Mouse (Mus musculus) heart, embryonic 14.5 days (tissue): ENCODE data around the gene Ctnnbip1. TPM values are rescaled to one million over a fixed set of nuclear protein-coding genes. Genes with fewer than 3 reads are reported as not detected.
A peak's percentile ranks its signal among the peaks of the same experiment; 100 is the strongest.

Experiments used
- ATAC-seq: fragments of 200-750 bp; cut with Nextera tagmentation; 2 replicates; pipeline ENCODE4 v1.8.0; 2017; ENCODE audit warnings: low read depth, moderate TSS enrichment; ENCODE audit not compliant: insufficient number of reproducible peaks, insufficient read depth, low FRiP score
- H3K27ac ChIP-seq, 2 experiments: fragments of 200-500 bp in 1 of 2; fragments of 300-500 bp in 1 of 2; sonication (generic) in 1 of 2; replicated peaks in 1 of 2; 2 replicates each; pipeline ENCODE4 v1.5.1; 2012 to 2014; ENCODE audit warnings: low read depth in 2 of 2, low read length in 2 of 2, control low read depth in 1 of 2, mild to moderate bottlenecking in 1 of 2, mixed read lengths in 1 of 2; ENCODE audit not compliant: control insufficient read depth in 1 of 2, insufficient read depth in 1 of 2
- H3K27me3 ChIP-seq: fragments of 300-500 bp; sonication (generic); 2 replicates; pipeline ENCODE4 v1.6.1; 2014; ENCODE audit warnings: mild to moderate bottlenecking, low read length, control low read depth; ENCODE audit not compliant: control insufficient read depth, insufficient read depth
- H3K36me3 ChIP-seq: fragments of 300-500 bp; sonication (generic); 2 replicates; pipeline ENCODE4 v1.6.1; 2014; ENCODE audit warnings: mild to moderate bottlenecking, control low read depth, low read length, mixed read lengths; ENCODE audit not compliant: control insufficient read depth, insufficient read depth
- H3K4me1 ChIP-seq, 2 experiments: fragments of 200-500 bp in 1 of 2; fragments of 300-500 bp in 1 of 2; sonication (generic) in 1 of 2; 2 replicates each; pipeline ENCODE4 v1.6.1; 2012 to 2014; ENCODE audit warnings: low read length in 2 of 2, control low read depth in 1 of 2, mixed read lengths in 1 of 2; ENCODE audit not compliant: control insufficient read depth in 2 of 2, insufficient read depth in 2 of 2
- H3K4me2 ChIP-seq: fragments of 300-500 bp; sonication (generic); 2 replicates; pipeline ENCODE4 v1.6.1; 2014; ENCODE audit warnings: mild to moderate bottlenecking, low read length
- H3K4me3 ChIP-seq, 2 experiments: fragments of 200-500 bp in 1 of 2; fragments of 300-500 bp in 1 of 2; sonication (generic) in 1 of 2; 2 replicates each; pipeline ENCODE4 v1.5.1; 2012 to 2014; ENCODE audit warnings: low read length in 2 of 2, mild to moderate bottlenecking in 2 of 2, control low read depth in 1 of 2, low read depth in 1 of 2, moderate library complexity in 1 of 2; ENCODE audit not compliant: control insufficient read depth in 1 of 2, insufficient read depth in 1 of 2
- H3K9ac ChIP-seq: fragments of 300-500 bp; sonication (generic); 2 replicates; pipeline ENCODE4 v1.6.1; 2014; ENCODE audit warnings: mild to moderate bottlenecking, low read length
- H3K9me3 ChIP-seq: fragments of 300-500 bp; sonication (generic); 2 replicates; pipeline ENCODE4 v1.6.1; 2016; ENCODE audit warnings: low read length, control low read depth; ENCODE audit not compliant: control insufficient read depth
- WGBS: fragments of 180-500 bp; shearing (Covaris S2); extraction: QIAGEN DNeasy Blood & Tissue Kit; methylation state at CpG from one replicate; pipeline ENCODE4 v1.1.7; 2014; 5-methylcytosine and 5-hydroxymethylcytosine counted together
- polyA plus RNA-seq: library from polyadenylated mRNA; unstranded; fragments of >200 nt; fragmentation: Nextera tagmentation; extraction: Ambion mirVana; gene quantifications from 2 replicates; pipeline ENCODE4 v1.2.1, GENCODE M21; 2014

Gene Ctnnbip1
- polyA plus RNA-seq, 1 experiment from 2014 or later = 43.1 TPM

GRCm38 (mm10) chr4:149539441-149539840, 21.4 kb downstream of the Ctnnbip1 start:
- peak; percentile 83 for ATAC-seq
- no peaks in the 10 kb centered on the region for H3K36me3 ChIP-seq
- H3K4me3 ChIP-seq = no peak overlapping the region
- H3K4me1 ChIP-seq = peaks cover 16 to 35% of the 10 kb centered on the region in 2 experiments
- H3K27ac ChIP-seq = peak overlapping the region; percentile 73 to 90
- H3K9ac ChIP-seq = no peak overlapping the region; the same call in 1 of the 2 replicates
- 23% methylated on average over 8 of the region's 8 CpGs for WGBS
- peak overlapping the region; percentile 21 for H3K4me2 ChIP-seq
- H3K9me3 ChIP-seq = no peaks in the 10 kb centered on the region
- no peaks in the 10 kb centered on the region for H3K27me3 ChIP-seq

DNA sequence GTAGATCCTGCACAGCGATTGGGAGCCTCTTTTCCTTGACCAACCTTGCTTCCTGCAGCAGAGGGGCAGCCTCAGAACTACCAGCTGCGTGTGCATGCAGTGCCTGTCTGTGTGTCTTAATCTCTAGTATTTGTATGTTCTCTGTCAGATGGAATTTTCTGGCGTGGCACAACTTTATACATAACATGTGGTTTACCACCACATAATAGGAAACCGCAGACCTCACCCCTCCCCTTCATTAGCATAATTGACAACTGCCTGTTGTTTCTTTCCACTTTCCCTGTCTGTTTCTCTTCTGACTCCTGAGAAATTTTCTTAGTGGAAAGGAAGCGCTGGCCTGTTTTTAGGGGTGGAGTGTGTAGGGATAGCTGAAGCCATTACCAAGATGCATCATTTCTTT, 23.9 kb downstream of the Ctnnbip1 start:
- 0 out of 2 replicates have a peak overlapping the region, but pooled peaks have one; percentile 21 for H3K9ac ChIP-seq

GRCm38 (mm10) chr4:149542431-149542830, 24.4 kb downstream of the Ctnnbip1 start:
- no peak overlapping the region for H3K4me3 ChIP-seq
- H3K27ac ChIP-seq = no peak overlapping the region
- no peak overlapping the region for H3K9ac ChIP-seq
- H3K36me3 ChIP-seq = peaks cover 17% of the 10 kb centered on the region
- no peak overlapping the region for H3K4me2 ChIP-seq
- no peaks in the 10 kb centered on the region for H3K27me3 ChIP-seq
- no peak for ATAC-seq
- H3K9me3 ChIP-seq = no peaks in the 10 kb centered on the region
- 81% methylated on average over 12 of the region's 12 CpGs for WGBS
- peaks cover 16 to 35% of the 10 kb centered on the region in 2 experiments for H3K4me1 ChIP-seq

More for the DNA sequence above, 23.9 kb downstream of the Ctnnbip1 start:
- H3K4me1 ChIP-seq = peaks cover 16 to 35% of the 10 kb centered on the region in 2 experiments
- no peak overlapping the region for H3K4me3 ChIP-seq
- no peak overlapping the region for H3K4me2 ChIP-seq
- no peak overlapping the region for H3K27ac ChIP-seq
- no peaks in the 10 kb centered on the region for H3K9me3 ChIP-seq
- ATAC-seq = no peak
- H3K27me3 ChIP-seq = no peaks in the 10 kb centered on the region
- WGBS = 49% methylated on average over 5 of the region's 5 CpGs
- peaks cover 16% of the 10 kb centered on the region for H3K36me3 ChIP-seq

DNA sequence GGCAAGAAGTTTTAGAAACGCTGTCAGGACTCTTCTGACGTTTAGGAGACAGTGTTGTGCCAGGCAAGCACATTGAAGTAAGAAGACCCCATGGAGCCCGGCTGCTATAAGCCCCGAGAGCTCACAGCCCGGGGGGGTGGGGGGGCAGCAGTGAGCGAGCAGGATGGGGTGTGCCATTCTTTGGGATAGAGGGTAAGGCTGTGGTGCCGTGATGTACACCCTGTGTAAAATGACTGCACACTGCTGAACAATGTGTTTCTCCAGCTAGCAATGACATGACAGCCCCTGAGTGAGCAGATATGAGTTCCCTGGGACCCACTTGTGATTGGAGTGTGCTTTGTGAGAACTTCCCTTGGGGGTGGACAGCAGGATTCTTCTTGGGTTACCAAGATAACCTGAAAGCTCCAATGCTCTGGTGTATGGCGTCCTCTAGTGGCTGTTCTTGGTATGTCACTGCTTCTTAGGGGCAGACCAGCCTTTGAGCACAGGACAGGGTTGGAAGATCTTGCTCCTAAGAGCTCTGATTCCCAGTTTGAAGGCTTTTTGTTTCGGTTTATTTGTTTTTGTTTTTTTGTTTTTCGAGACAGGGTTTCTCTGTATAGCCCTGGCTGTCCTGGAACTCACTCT, 25.0 kb downstream of the Ctnnbip1 start:
- Histone ChIP-seq H3K4me2 (no peak overlapping the region), H3K4me1 (peaks cover 16 to 32% of the 10 kb centered on the region in 2 experiments), H3K27ac (no peak overlapping the region), H3K4me3 (no peak overlapping the region), H3K36me3 (peaks cover 18% of the 10 kb centered on the region), H3K9me3 (no peaks in the 10 kb centered on the region), H3K9ac (no peak overlapping the region), H3K27me3 (no peaks in the 10 kb centered on the region)
- ATAC-seq = no peak
- 42% methylated on average over 10 of the region's 10 CpGs for WGBS

DNA sequence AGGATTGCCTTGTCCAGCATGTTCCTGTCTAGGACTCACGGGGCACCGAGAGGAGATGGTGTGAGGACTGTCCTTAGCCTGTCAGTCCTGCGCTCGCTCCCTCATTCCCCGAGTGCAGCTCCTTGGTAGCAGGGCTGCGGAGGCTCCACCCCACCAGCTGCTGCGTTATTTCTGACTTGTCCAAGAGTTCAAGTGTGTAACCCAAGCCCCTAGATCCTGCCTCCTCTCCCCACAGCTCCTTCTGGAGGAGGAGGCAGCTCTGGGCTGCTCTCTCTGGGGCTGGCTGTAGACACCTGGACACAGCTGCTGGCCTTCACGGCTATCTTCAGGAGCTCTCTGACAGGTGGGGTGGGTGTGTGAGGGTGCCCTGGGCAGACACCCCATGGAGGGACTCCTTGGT, 26.9 kb downstream of the Ctnnbip1 start:
- H3K9ac ChIP-seq = 0 out of 2 replicates have a peak overlapping the region, but pooled peaks have one; percentile 8
- no peaks in the 10 kb centered on the region for H3K27me3 ChIP-seq
- H3K9me3 ChIP-seq = no peaks in the 10 kb centered on the region
- peaks cover 18% of the 10 kb centered on the region for H3K36me3 ChIP-seq
- peaks cover 4 to 15% of the 10 kb centered on the region in 2 experiments; a peak in 3 of 4 replicates for H3K4me1 ChIP-seq
- no peak for ATAC-seq
- H3K4me3 ChIP-seq = no peak overlapping the region
- H3K4me2 ChIP-seq = no peak overlapping the region
- WGBS = 73% methylated on average over 8 of the region's 8 CpGs
- no peak overlapping the region for H3K27ac ChIP-seq

- peaks cover 0 to 4% of the 10 kb centered on the region in 2 experiments; a peak in 2 of 4 replicates for H3K4me1 ChIP-seq
- H3K27me3 ChIP-seq = no peaks in the 10 kb centered on the region
- no peak overlapping the region for H3K4me3 ChIP-seq
- no peak overlapping the region for H3K27ac ChIP-seq
- H3K4me2 ChIP-seq = no peak overlapping the region
- no peak for ATAC-seq
- H3K9me3 ChIP-seq = no peaks in the 10 kb centered on the region
- peaks cover 18% of the 10 kb centered on the region for H3K36me3 ChIP-seq
- H3K9ac ChIP-seq = no peak overlapping the region
- WGBS = 85% methylated on average over 9 of the region's 9 CpGs
These were observed 28.9 kb downstream of the Ctnnbip1 start for GRCm38 (mm10) chr4:149546797-149547444.

- Histone ChIP-seq H3K27ac (no peak overlapping the region), H3K4me1 (peaks cover 0 to 3% of the 10 kb centered on the region in 2 experiments; a peak in 2 of 4 replicates), H3K4me2 (no peak overlapping the region), H3K9me3 (no peaks in the 10 kb centered on the region), H3K9ac (no peak overlapping the region), H3K27me3 (no peaks in the 10 kb centered on the region), H3K36me3 (peaks cover 18% of the 10 kb centered on the region), H3K4me3 (no peak overlapping the region)
- ATAC-seq = no peak
- 82% methylated on average over 6 of the region's 6 CpGs for WGBS
These were observed 29.5 kb downstream of the Ctnnbip1 start for GRCm38 (mm10) chr4:149547523-149547922.
